Mouse (Mus musculus) midbrain, postnatal 0 days (tissue): ENCODE measurements around the gene Agxt. TPM values are rescaled to one million over a fixed set of nuclear protein-coding genes. Genes with fewer than 3 reads are reported as not detected.
A peak's percentile ranks its signal among the peaks of the same experiment; 100 is the strongest.

Experiments used
- ATAC-seq: fragments of 200-750 bp; cut with Nextera tagmentation; 2 replicates; pipeline ENCODE4 v1.8.0; 2017; ENCODE audit warnings: moderate number of reproducible peaks, mild to moderate bottlenecking, moderate TSS enrichment, moderate library complexity; ENCODE audit not compliant: low FRiP score
- DNase-seq: peaks from one replicate; pipeline ENCODE4 v3.0.0-alpha.2; 2015; ENCODE audit warnings: low spot score
- H3K27ac ChIP-seq: fragments of 300-500 bp; sonication (generic); 2 replicates; pipeline ENCODE4 v1.5.1; 2014; ENCODE audit warnings: low read depth, mild to moderate bottlenecking, low read length, mixed read lengths
- H3K27me3 ChIP-seq: fragments of 300-500 bp; sonication (generic); 2 replicates; pipeline ENCODE4 v1.6.1; 2014; ENCODE audit warnings: low read length, control low read depth, mixed read lengths; ENCODE audit not compliant: insufficient read depth
- H3K36me3 ChIP-seq: fragments of 300-500 bp; sonication (generic); 2 replicates; pipeline ENCODE4 v1.6.1; 2014; ENCODE audit warnings: low read length, control low read depth, mixed read lengths; ENCODE audit not compliant: insufficient read depth
- H3K4me1 ChIP-seq: fragments of 300-500 bp; sonication (generic); 2 replicates; pipeline ENCODE4 v1.6.1; 2014; ENCODE audit warnings: mild to moderate bottlenecking, control low read depth, antibody characterized with exemption, low read length, mixed read lengths; ENCODE audit not compliant: insufficient read depth
- H3K4me2 ChIP-seq: fragments of 300-500 bp; sonication (generic); 2 replicates; pipeline ENCODE4 v1.6.1; 2014; ENCODE audit warnings: low read depth, mild to moderate bottlenecking, low read length, mixed read lengths; ENCODE audit not compliant: poor library complexity, severe bottlenecking
- H3K4me3 ChIP-seq: fragments of 300-500 bp; sonication (generic); 2 replicates; pipeline ENCODE4 v1.5.1; 2014; ENCODE audit warnings: low read depth, mild to moderate bottlenecking, low read length, moderate library complexity
- H3K9ac ChIP-seq: fragments of 300-500 bp; sonication (generic); replicated peaks from 2 replicates; pipeline ENCODE4 v1.6.1; 2014; ENCODE audit warnings: mild to moderate bottlenecking, low read length, moderate library complexity, mixed read lengths; ENCODE audit not compliant: poor library complexity, severe bottlenecking
- H3K9me3 ChIP-seq: fragments of 300-500 bp; sonication (generic); 2 replicates; pipeline ENCODE4 v1.6.1; 2016; ENCODE audit warnings: low read length, control low read depth
- CTCF ChIP-seq: IDR thresholded peaks from 2 replicates; pipeline ENCODE4 v1.5.1; 2016; ENCODE audit warnings: antibody characterized with exemption, mild to moderate bottlenecking
- WGBS: fragments of 180-500 bp; shearing (Covaris S2); extraction: QIAGEN DNeasy Blood & Tissue Kit; methylation state at CpG from one replicate; pipeline ENCODE4 v1.1.7; 2014; 5-methylcytosine and 5-hydroxymethylcytosine counted together
- polyA plus RNA-seq: library from polyadenylated mRNA; unstranded; fragments of >200 nt; fragmentation: Nextera tagmentation; extraction: Ambion mirVana; gene quantifications from 2 replicates; pipeline ENCODE4 v1.2.1, GENCODE M21; 2015
- total RNA-seq: library from RNA; depleted of rRNA; stranded (reverse); fragments of >200 nt; gene quantifications from 2 replicates; pipeline ENCODE4 v1.2.3, GENCODE M21; 2014

Gene Agxt
- total and polyA plus RNA-seq, 2 experiments from 2014 or later = not detected

DNA sequence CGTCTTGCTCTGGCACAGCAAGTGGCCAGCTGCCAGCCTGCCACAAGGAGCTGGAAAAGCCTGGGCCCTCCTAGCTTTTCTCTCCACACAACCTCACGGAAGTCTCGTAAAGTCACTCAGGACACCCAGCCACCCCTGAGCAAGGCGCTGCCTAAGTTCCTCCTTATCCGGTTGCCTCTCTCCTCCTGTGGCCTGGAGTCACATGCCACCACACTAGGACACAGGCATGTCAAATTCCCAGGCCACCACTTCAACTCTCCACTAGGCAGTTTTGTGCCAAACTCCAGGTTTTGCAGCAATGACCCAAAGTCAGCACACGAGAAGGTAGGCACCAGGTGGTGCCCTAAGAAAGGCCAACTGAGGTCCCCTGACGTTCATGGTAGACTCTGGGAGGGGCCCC, 27.5 kb downstream of the Agxt start:
- no peak for TF ChIP-seq CTCF
- WGBS = 79% methylated on average over 7 of the region's 7 CpGs
- no peaks in the 10 kb centered on the region for H3K4me1 ChIP-seq
- no peaks in the 10 kb centered on the region for H3K9me3 ChIP-seq
- no peak overlapping the region for H3K27ac ChIP-seq
- ATAC-seq (no peak), DNase-seq (no peak)
- no peaks in the 10 kb centered on the region for H3K27me3 ChIP-seq
- no peaks in the 10 kb centered on the region for H3K36me3 ChIP-seq
- no peak overlapping the region for H3K4me3 ChIP-seq
- no peak overlapping the region for H3K4me2 ChIP-seq
- H3K9ac ChIP-seq = no peak overlapping the region

DNA sequence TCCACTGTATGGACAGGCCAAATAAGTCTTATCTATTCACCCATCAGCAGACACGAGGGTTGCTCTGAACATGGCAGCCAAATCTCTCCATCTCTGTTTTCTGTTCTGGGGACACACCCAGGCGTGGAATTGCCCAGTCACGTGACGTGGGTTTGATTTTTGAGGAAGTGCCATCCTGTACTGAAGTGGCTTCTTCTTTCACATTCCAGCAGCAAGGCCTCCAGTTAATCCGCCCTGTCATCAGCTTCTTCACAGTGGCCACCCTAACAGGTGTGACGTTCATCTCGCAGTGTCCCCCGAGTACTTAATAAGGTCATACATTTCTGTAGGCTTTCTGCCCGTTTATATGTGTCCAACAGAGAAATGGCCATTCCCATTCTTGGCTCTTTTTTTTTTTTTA, 30.4 kb downstream of the Agxt start:
- Histone ChIP-seq H3K36me3 (no peaks in the 10 kb centered on the region), H3K9me3 (no peaks in the 10 kb centered on the region), H3K4me3 (no peak overlapping the region), H3K4me2 (no peak overlapping the region), H3K27ac (no peak overlapping the region), H3K27me3 (no peaks in the 10 kb centered on the region), H3K9ac (no peak overlapping the region), H3K4me1 (no peaks in the 10 kb centered on the region)
- TF ChIP-seq CTCF = no peak
- no peak for DNase-seq
- no peak for ATAC-seq
- 86% methylated on average over 9 of the region's 9 CpGs for WGBS

DNA sequence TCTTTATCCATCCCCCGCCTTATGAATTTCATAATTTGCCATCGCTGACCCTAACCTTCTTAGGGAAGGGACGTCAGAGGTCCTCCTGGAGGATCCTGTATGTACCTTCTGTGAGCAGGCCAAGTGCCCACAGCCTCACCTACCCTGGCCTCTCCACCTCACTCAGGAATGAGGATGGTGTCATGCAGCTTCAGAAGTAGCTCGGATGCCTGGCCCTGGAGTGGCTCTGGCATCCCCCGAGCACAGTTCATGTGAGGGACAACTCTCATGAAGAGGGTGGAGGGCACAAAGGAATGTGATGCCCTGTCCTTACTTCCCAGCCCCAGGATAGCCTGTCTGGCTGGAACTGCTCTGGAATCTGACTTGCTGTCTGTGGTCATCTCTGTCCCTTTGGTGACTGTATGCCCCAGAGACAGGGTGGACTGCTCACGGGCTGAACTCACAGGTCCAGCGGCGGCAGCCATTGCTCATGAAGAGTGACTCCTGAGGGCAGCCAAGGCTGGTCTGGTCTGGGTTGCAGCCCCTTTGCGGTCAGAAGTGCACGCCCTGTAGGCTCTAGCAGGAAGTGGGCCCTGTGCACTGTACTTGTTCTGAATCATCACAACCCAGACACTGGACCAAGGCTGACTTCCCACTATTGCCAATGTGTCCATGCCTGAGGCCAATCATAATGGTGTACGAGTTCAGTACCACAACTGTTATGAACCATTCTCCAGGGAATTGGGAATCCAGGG, 31.5 kb downstream of the Agxt start:
- no peak overlapping the region for H3K27ac ChIP-seq
- no peaks in the 10 kb centered on the region for H3K27me3 ChIP-seq
- DNase-seq = no peak
- H3K9ac ChIP-seq = no peak overlapping the region
- 89% methylated on average over 11 of the region's 11 CpGs for WGBS
- no peak for TF ChIP-seq CTCF
- H3K4me3 ChIP-seq = no peak overlapping the region
- H3K36me3 ChIP-seq = no peaks in the 10 kb centered on the region
- no peak for ATAC-seq
- no peaks in the 10 kb centered on the region for H3K4me1 ChIP-seq
- H3K9me3 ChIP-seq = no peaks in the 10 kb centered on the region
- H3K4me2 ChIP-seq = no peak overlapping the region

GRCm38 (mm10) chr1:93168295-93168775, 33.3 kb downstream of the Agxt start, which contains the start of gene Crocc2:
Gene Crocc2 (plus strand): TSS chr1:93168725.
- Histone ChIP-seq H3K9ac (no peak within 1 kb of the TSS), H3K4me3 (no peak within 1 kb of the TSS), H3K4me1 (no peaks in the 10 kb centered on the region), H3K9me3 (no peaks in the 10 kb centered on the region), H3K27me3 (no peaks in the 10 kb centered on the region), H3K27ac (no peak within 1 kb of the TSS), H3K36me3 (no peaks in the 10 kb centered on the region), H3K4me2 (no peak within 1 kb of the TSS)
- 30% methylated on average over 10 of the region's 10 CpGs for WGBS
- DNase-seq (peak; percentile 17), ATAC-seq (peak; percentile 39; the same call in 1 of the 2 replicates)
- TF ChIP-seq CTCF = no peak

GRCm38 (mm10) chr1:93173665-93174064, 38.6 kb downstream of the Agxt start:
- Histone ChIP-seq H3K9me3 (no peaks in the 10 kb centered on the region), H3K4me3 (no peak overlapping the region), H3K4me1 (peaks cover 9% of the 10 kb centered on the region; the same call in 1 of the 2 replicates), H3K27me3 (no peaks in the 10 kb centered on the region), H3K27ac (no peak overlapping the region), H3K9ac (no peak overlapping the region), H3K4me2 (no peak overlapping the region), H3K36me3 (no peaks in the 10 kb centered on the region)
- no peak for TF ChIP-seq CTCF
- 72% methylated on average over 4 of the region's 4 CpGs for WGBS
- DNase-seq (no peak), ATAC-seq (no peak)

- WGBS = 1% methylated on average over 4 of the region's 4 CpGs
- no peaks in the 10 kb centered on the region for H3K9me3 ChIP-seq
- H3K4me2 ChIP-seq = no peak overlapping the region
- H3K9ac ChIP-seq = no peak overlapping the region
- H3K36me3 ChIP-seq = no peaks in the 10 kb centered on the region
- DNase-seq = peak; percentile 88
- ATAC-seq = peak; percentile 67
- no peak overlapping the region for H3K4me3 ChIP-seq
- H3K4me1 ChIP-seq = peaks cover 9% of the 10 kb centered on the region; the same call in 1 of the 2 replicates
- peak; percentile 99 for TF ChIP-seq CTCF
- no peaks in the 10 kb centered on the region for H3K27me3 ChIP-seq
- no peak overlapping the region for H3K27ac ChIP-seq
Observed at GRCm38 (mm10) chr1:93174399-93174798, 39.4 kb downstream of the Agxt start.
